Mouse (Mus musculus): ENCODE measurements around the gene Cxcl9. TPM values are rescaled to one million over a fixed set of nuclear protein-coding genes. Genes with fewer than 3 reads are reported as not detected.

Gene Cxcl9
- polyA plus RNA-seq, 2 experiments: 0.94 to 4.1 TPM

GRCm38 (mm10) chr5:92331122-92331521 is 3.2 kb upstream of the Cxcl9 start:
- 90% methylated on average over 12 of the region's 12 CpGs for WGBS
- no peak for TF ChIP-seq POLR2A (IDR thresholded peaks at IDR 0.05; ENCODE audit: borderline replicate concordance, extremely low read depth, insufficient read depth, insufficient read length)
- no peak overlapping the region for H3K27ac ChIP-seq (replicated peaks; ENCODE audit: low read depth, low read length)

GRCm38 (mm10) chr5:92327367-92327766 is 512 bp downstream of the Cxcl9 start:
- no peak for TF ChIP-seq POLR2A (IDR thresholded peaks at IDR 0.05; ENCODE audit: borderline replicate concordance, extremely low read depth, insufficient read depth, insufficient read length)
- DNase-seq (ENCODE audit: low spot score) (no peak), ATAC-seq (ENCODE audit: low FRiP score, low read depth) (no peak)
- no peak overlapping the region for H3K4me3 ChIP-seq (replicated peaks; ENCODE audit: low read length)
- H3K9me3 ChIP-seq (ENCODE audit: control insufficient read depth, low read length): no peaks in the 10 kb centered on the region
- H3K27me3 ChIP-seq (ENCODE audit: control insufficient read depth, insufficient read depth, low read length): no peaks in the 10 kb centered on the region
- H3K4me2 ChIP-seq (replicated peaks; ENCODE audit: low read depth, low read length, severe bottlenecking): no peak overlapping the region
- peaks cover 9% of the 10 kb centered on the region for H3K4me1 ChIP-seq (ENCODE audit: control insufficient read depth, insufficient read depth, low read length)
- no peak overlapping the region for H3K9ac ChIP-seq (ENCODE audit: low read depth, low read length, severe bottlenecking)
- WGBS: 77% methylated on average over 6 of the region's 6 CpGs
- no peak overlapping the region for H3K27ac ChIP-seq (replicated peaks; ENCODE audit: low read depth, low read length)
- H3K36me3 ChIP-seq (ENCODE audit: control insufficient read depth, insufficient read depth, low read length): no peaks in the 10 kb centered on the region

More at GRCm38 (mm10) chr5:92331122-92331521, 3.2 kb upstream of the Cxcl9 start:
- no peak overlapping the region for H3K9ac ChIP-seq (ENCODE audit: low read depth, low read length, severe bottlenecking)
- peaks cover 11% of the 10 kb centered on the region for H3K4me1 ChIP-seq (ENCODE audit: control insufficient read depth, insufficient read depth, low read length)
- no peak for DNase-seq (ENCODE audit: low spot score)
- H3K36me3 ChIP-seq (ENCODE audit: control insufficient read depth, insufficient read depth, low read length): no peaks in the 10 kb centered on the region
- no peak overlapping the region for H3K4me3 ChIP-seq (replicated peaks; ENCODE audit: low read length)
- H3K4me2 ChIP-seq (replicated peaks; ENCODE audit: low read depth, low read length, severe bottlenecking): no peak overlapping the region
- no peaks in the 10 kb centered on the region for H3K9me3 ChIP-seq (ENCODE audit: control insufficient read depth, low read length)
- no peak for ATAC-seq (ENCODE audit: low FRiP score, low read depth)
- H3K27me3 ChIP-seq (ENCODE audit: control insufficient read depth, insufficient read depth, low read length): no peaks in the 10 kb centered on the region

GRCm38 (mm10) chr5:92323264-92323663 is 4.6 kb downstream of the Cxcl9 start:
- H3K4me2 ChIP-seq (replicated peaks; ENCODE audit: low read depth, low read length, severe bottlenecking): no peak overlapping the region
- peak; percentile 50; the same call in 1 of the 2 replicates for ATAC-seq (ENCODE audit: low FRiP score, low read depth)
- peak; percentile 84 for DNase-seq (ENCODE audit: low spot score)

GRCm38 (mm10) chr5:92322612-92323011 is 5.3 kb downstream of the Cxcl9 start:
- Histone ChIP-seq H3K4me1 (ENCODE audit: control insufficient read depth, insufficient read depth, low read length) (no peaks in the 10 kb centered on the region), H3K27me3 (ENCODE audit: control insufficient read depth, insufficient read depth, low read length) (no peaks in the 10 kb centered on the region), H3K27ac (replicated peaks; ENCODE audit: low read depth, low read length) (no peak overlapping the region), H3K4me2 (replicated peaks; ENCODE audit: low read depth, low read length, severe bottlenecking) (no peak overlapping the region), H3K4me3 (replicated peaks; ENCODE audit: low read length) (no peak overlapping the region), H3K9me3 (ENCODE audit: control insufficient read depth, low read length) (no peaks in the 10 kb centered on the region), H3K9ac (ENCODE audit: low read depth, low read length, severe bottlenecking) (no peak overlapping the region), H3K36me3 (ENCODE audit: control insufficient read depth, insufficient read depth, low read length) (no peaks in the 10 kb centered on the region)
- no peak for TF ChIP-seq POLR2A (IDR thresholded peaks at IDR 0.05; ENCODE audit: borderline replicate concordance, extremely low read depth, insufficient read depth, insufficient read length)
- ATAC-seq (ENCODE audit: low FRiP score, low read depth) (no peak), DNase-seq (ENCODE audit: low spot score) (no peak)
- WGBS: 77% methylated on average over 4 of the region's 4 CpGs

More at GRCm38 (mm10) chr5:92323264-92323663, 4.6 kb downstream of the Cxcl9 start:
- H3K27me3 ChIP-seq (ENCODE audit: control insufficient read depth, insufficient read depth, low read length): no peaks in the 10 kb centered on the region
- no peaks in the 10 kb centered on the region for H3K36me3 ChIP-seq (ENCODE audit: control insufficient read depth, insufficient read depth, low read length)
- H3K4me1 ChIP-seq (ENCODE audit: control insufficient read depth, insufficient read depth, low read length): no peaks in the 10 kb centered on the region
- no peak for TF ChIP-seq POLR2A (IDR thresholded peaks at IDR 0.05; ENCODE audit: borderline replicate concordance, extremely low read depth, insufficient read depth, insufficient read length)
- H3K9me3 ChIP-seq (ENCODE audit: control insufficient read depth, low read length): no peaks in the 10 kb centered on the region
- 62% methylated on average over 5 of the region's 5 CpGs for WGBS
- H3K27ac ChIP-seq (replicated peaks; ENCODE audit: low read depth, low read length): no peak overlapping the region
- no peak overlapping the region for H3K4me3 ChIP-seq (replicated peaks; ENCODE audit: low read length)
- no peak overlapping the region for H3K9ac ChIP-seq (ENCODE audit: low read depth, low read length, severe bottlenecking)

GRCm38 (mm10) chr5:92321631-92322400 is 6.1 kb downstream of the Cxcl9 start:
- H3K9ac ChIP-seq (ENCODE audit: low read depth, low read length, severe bottlenecking): no peak overlapping the region
- no peak for TF ChIP-seq POLR2A (IDR thresholded peaks at IDR 0.05; ENCODE audit: borderline replicate concordance, extremely low read depth, insufficient read depth, insufficient read length)
- H3K27me3 ChIP-seq (ENCODE audit: control insufficient read depth, insufficient read depth, low read length): no peaks in the 10 kb centered on the region
- H3K36me3 ChIP-seq (ENCODE audit: control insufficient read depth, insufficient read depth, low read length): no peaks in the 10 kb centered on the region
- no peaks in the 10 kb centered on the region for H3K9me3 ChIP-seq (ENCODE audit: control insufficient read depth, low read length)
- peak; percentile 14 for DNase-seq (ENCODE audit: low spot score)
- no peak overlapping the region for H3K4me3 ChIP-seq (replicated peaks; ENCODE audit: low read length)
- no peak overlapping the region for H3K27ac ChIP-seq (replicated peaks; ENCODE audit: low read depth, low read length)
- 0 out of 2 replicates have a peak, but pooled peaks have one; percentile 19 for ATAC-seq (ENCODE audit: low FRiP score, low read depth)
- 42% methylated on average over 8 of the region's 8 CpGs for WGBS
- H3K4me1 ChIP-seq (ENCODE audit: control insufficient read depth, insufficient read depth, low read length): no peaks in the 10 kb centered on the region
- no peak overlapping the region for H3K4me2 ChIP-seq (replicated peaks; ENCODE audit: low read depth, low read length, severe bottlenecking)

Measured in limb, embryonic 14.5 days (tissue).